Mouse (Mus musculus): ENCODE measurements around the gene Pth2. TPM values are rescaled to one million over a fixed set of nuclear protein-coding genes. Genes with fewer than 3 reads are reported as not detected.
"Not testable (repeated sequence)": the region's sequence is repeated elsewhere in the genome, so short reads cannot be mapped to it uniquely, and the experiment has no call there.

The Pth2 gene
- polyA plus RNA-seq, 1 experiment from 2014 or later: not detected

GRCm38 (mm10) chr7:45164833-45165232 is 16.0 kb upstream of the Pth2 start:
- H3K9ac ChIP-seq (replicated peaks; ENCODE audit: low read depth, low read length): no peak overlapping the region
- H3K9me3 ChIP-seq (ENCODE audit: control insufficient read depth, low read length): no peaks in the 10 kb centered on the region
- no peak overlapping the region for H3K27ac ChIP-seq (ENCODE audit: low read depth, low read length)
- 68% methylated on average over 5 of the region's 5 CpGs for WGBS
- ATAC-seq (ENCODE audit: low read depth): no peak
- 0 out of 2 replicates have a peak, but pooled peaks cover 2% of the 10 kb centered on the region for H3K36me3 ChIP-seq (ENCODE audit: control insufficient read depth, insufficient read depth, low read length)
- H3K4me3 ChIP-seq (ENCODE audit: low read depth, low read length): no peak overlapping the region
- no peak overlapping the region for H3K4me2 ChIP-seq (ENCODE audit: low read depth, low read length)
- H3K4me1 ChIP-seq (ENCODE audit: control insufficient read depth, insufficient read depth, low read length): no peaks in the 10 kb centered on the region
- peaks cover 58% of the 10 kb centered on the region for H3K27me3 ChIP-seq (ENCODE audit: control insufficient read depth, insufficient read depth, low read length)

GRCm38 (mm10) chr7:45165701-45166100 is 15.1 kb upstream of the Pth2 start:
- 49% methylated on average over 11 of the region's 11 CpGs for WGBS
- Histone ChIP-seq H3K36me3 (ENCODE audit: control insufficient read depth, insufficient read depth, low read length) (no peaks in the 10 kb centered on the region), H3K4me1 (ENCODE audit: control insufficient read depth, insufficient read depth, low read length) (no peaks in the 10 kb centered on the region), H3K4me3 (ENCODE audit: low read depth, low read length) (no peak overlapping the region), H3K27ac (ENCODE audit: low read depth, low read length) (no peak overlapping the region), H3K9me3 (ENCODE audit: control insufficient read depth, low read length) (no peaks in the 10 kb centered on the region), H3K4me2 (ENCODE audit: low read depth, low read length) (no peak overlapping the region), H3K27me3 (ENCODE audit: control insufficient read depth, insufficient read depth, low read length) (peaks cover 58% of the 10 kb centered on the region), H3K9ac (replicated peaks; ENCODE audit: low read depth, low read length) (no peak overlapping the region)
- ATAC-seq (ENCODE audit: low read depth): no peak

GRCm38 (mm10) chr7:45166950-45167401 is 13.8 kb upstream of the Pth2 start:
- H3K9ac ChIP-seq (replicated peaks; ENCODE audit: low read depth, low read length): no peak overlapping the region
- no peak overlapping the region for H3K27ac ChIP-seq (ENCODE audit: low read depth, low read length)
- H3K4me3 ChIP-seq (ENCODE audit: low read depth, low read length): no peak overlapping the region
- no peak overlapping the region for H3K4me2 ChIP-seq (ENCODE audit: low read depth, low read length)
- H3K9me3 ChIP-seq (ENCODE audit: control insufficient read depth, low read length): no peaks in the 10 kb centered on the region
- H3K4me1 ChIP-seq (ENCODE audit: control insufficient read depth, insufficient read depth, low read length): no peaks in the 10 kb centered on the region
- no peak for ATAC-seq (ENCODE audit: low read depth)
- peaks cover 58% of the 10 kb centered on the region for H3K27me3 ChIP-seq (ENCODE audit: control insufficient read depth, insufficient read depth, low read length)
- H3K36me3 ChIP-seq (ENCODE audit: control insufficient read depth, insufficient read depth, low read length): no peaks in the 10 kb centered on the region
- 25% methylated on average over 10 of the region's 10 CpGs for WGBS

GRCm38 (mm10) chr7:45167761-45168445 is 12.9 kb upstream of the Pth2 start:
- Histone ChIP-seq H3K4me1 (ENCODE audit: control insufficient read depth, insufficient read depth, low read length) (no peaks in the 10 kb centered on the region), H3K27me3 (ENCODE audit: control insufficient read depth, insufficient read depth, low read length) (peaks cover 58% of the 10 kb centered on the region), H3K4me3 (ENCODE audit: low read depth, low read length) (no peak overlapping the region), H3K36me3 (ENCODE audit: control insufficient read depth, insufficient read depth, low read length) (no peaks in the 10 kb centered on the region), H3K9me3 (ENCODE audit: control insufficient read depth, low read length) (no peaks in the 10 kb centered on the region), H3K27ac (ENCODE audit: low read depth, low read length) (no peak overlapping the region), H3K9ac (replicated peaks; ENCODE audit: low read depth, low read length) (no peak overlapping the region), H3K4me2 (ENCODE audit: low read depth, low read length) (peak overlapping the region; percentile 11; the same call in 1 of the 2 replicates)
- ATAC-seq (ENCODE audit: low read depth): no peak
- 5% methylated on average over 19 of the region's 19 CpGs for WGBS

- 2% methylated on average over 24 of the region's 24 CpGs for WGBS
- ATAC-seq (ENCODE audit: low read depth): no peak
- H3K4me1 ChIP-seq (ENCODE audit: control insufficient read depth, insufficient read depth, low read length): no peaks in the 10 kb centered on the region
- no peaks in the 10 kb centered on the region for H3K36me3 ChIP-seq (ENCODE audit: control insufficient read depth, insufficient read depth, low read length)
- H3K4me3 ChIP-seq (ENCODE audit: low read depth, low read length): peak overlapping the region; percentile 11; the same call in 1 of the 2 replicates
- H3K9me3 ChIP-seq (ENCODE audit: control insufficient read depth, low read length): no peaks in the 10 kb centered on the region
- H3K9ac ChIP-seq (replicated peaks; ENCODE audit: low read depth, low read length): no peak overlapping the region
- peak overlapping the region; percentile 11; the same call in 1 of the 2 replicates for H3K4me2 ChIP-seq (ENCODE audit: low read depth, low read length)
- peaks cover 50% of the 10 kb centered on the region for H3K27me3 ChIP-seq (ENCODE audit: control insufficient read depth, insufficient read depth, low read length)
- no peak overlapping the region for H3K27ac ChIP-seq (ENCODE audit: low read depth, low read length)
Observed at GRCm38 (mm10) chr7:45168656-45169055, 12.1 kb upstream of the Pth2 start.

- Histone ChIP-seq H3K4me3 (ENCODE audit: low read depth, low read length) (no peak overlapping the region), H3K9ac (replicated peaks; ENCODE audit: low read depth, low read length) (no peak overlapping the region), H3K36me3 (ENCODE audit: control insufficient read depth, insufficient read depth, low read length) (no peaks in the 10 kb centered on the region), H3K4me2 (ENCODE audit: low read depth, low read length) (no peak overlapping the region), H3K4me1 (ENCODE audit: control insufficient read depth, insufficient read depth, low read length) (no peaks in the 10 kb centered on the region), H3K27ac (ENCODE audit: low read depth, low read length) (no peak overlapping the region), H3K27me3 (ENCODE audit: control insufficient read depth, insufficient read depth, low read length) (peaks cover 47% of the 10 kb centered on the region), H3K9me3 (ENCODE audit: control insufficient read depth, low read length) (no peaks in the 10 kb centered on the region)
- no peak for ATAC-seq (ENCODE audit: low read depth)
- 89% methylated on average over 3 of the region's 3 CpGs for WGBS
Observed at GRCm38 (mm10) chr7:45169495-45169894, 11.3 kb upstream of the Pth2 start.

GRCm38 (mm10) chr7:45172974-45173373 is 7.8 kb upstream of the Pth2 start:
- 58% methylated on average over 7 of the region's 7 CpGs for WGBS
- ATAC-seq (ENCODE audit: low read depth): no peak
- Histone ChIP-seq H3K4me3 (ENCODE audit: low read depth, low read length) (no peak overlapping the region), H3K27ac (ENCODE audit: low read depth, low read length) (no peak overlapping the region), H3K4me1 (ENCODE audit: control insufficient read depth, insufficient read depth, low read length) (no peaks in the 10 kb centered on the region), H3K27me3 (ENCODE audit: control insufficient read depth, insufficient read depth, low read length) (peaks cover 42% of the 10 kb centered on the region), H3K4me2 (ENCODE audit: low read depth, low read length) (no peak overlapping the region), H3K9me3 (ENCODE audit: control insufficient read depth, low read length) (no peaks in the 10 kb centered on the region), H3K9ac (replicated peaks; ENCODE audit: low read depth, low read length) (no peak overlapping the region), H3K36me3 (ENCODE audit: control insufficient read depth, insufficient read depth, low read length) (no peaks in the 10 kb centered on the region)

GRCm38 (mm10) chr7:45173772-45174171 is 7.0 kb upstream of the Pth2 start:
- 69% methylated on average over 1 of the region's 1 CpGs for WGBS
- peaks cover 43% of the 10 kb centered on the region for H3K27me3 ChIP-seq (ENCODE audit: control insufficient read depth, insufficient read depth, low read length)
- H3K9me3 ChIP-seq (ENCODE audit: control insufficient read depth, low read length); H3K36me3 ChIP-seq (ENCODE audit: control insufficient read depth, insufficient read depth, low read length); H3K4me1 ChIP-seq (ENCODE audit: control insufficient read depth, insufficient read depth, low read length); H3K27ac ChIP-seq (ENCODE audit: low read depth, low read length); ATAC-seq (ENCODE audit: low read depth); H3K4me3 ChIP-seq (ENCODE audit: low read depth, low read length); H3K9ac ChIP-seq (replicated peaks; ENCODE audit: low read depth, low read length); H3K4me2 ChIP-seq (ENCODE audit: low read depth, low read length): not testable (repeated sequence)

- 3% methylated on average over 29 of the region's 29 CpGs for WGBS
- Histone ChIP-seq H3K9me3 (ENCODE audit: control insufficient read depth, low read length) (no peaks in the 10 kb centered on the region), H3K4me2 (ENCODE audit: low read depth, low read length) (no peak overlapping the region), H3K9ac (replicated peaks; ENCODE audit: low read depth, low read length) (no peak overlapping the region), H3K36me3 (ENCODE audit: control insufficient read depth, insufficient read depth, low read length) (no peaks in the 10 kb centered on the region), H3K27me3 (ENCODE audit: control insufficient read depth, insufficient read depth, low read length) (peaks cover 43% of the 10 kb centered on the region), H3K4me3 (ENCODE audit: low read depth, low read length) (no peak overlapping the region), H3K4me1 (ENCODE audit: control insufficient read depth, insufficient read depth, low read length) (no peaks in the 10 kb centered on the region), H3K27ac (ENCODE audit: low read depth, low read length) (no peak overlapping the region)
- ATAC-seq (ENCODE audit: low read depth): peak; percentile 46; the same call in 1 of the 2 replicates
Observed at GRCm38 (mm10) chr7:45174567-45175280, 6.1 kb upstream of the Pth2 start.

Measured in neural tube, embryonic 14.5 days (tissue).